Mouse (Mus musculus) embryonic fibroblast, embryonic 13.5 days (primary cell): ENCODE results near the gene Cep170.
A peak's percentile ranks its signal among the peaks of the same experiment; 100 is the strongest.

Experiments
- CTCF ChIP-seq: IDR thresholded peaks from 2 replicates; pipeline ENCODE4 v1.5.1; 2011; ENCODE audit warnings: mild to moderate bottlenecking, control low read depth, low read length, moderate library complexity, borderline replicate concordance; ENCODE audit not compliant: insufficient read depth
- POLR2A ChIP-seq: IDR thresholded peaks from 2 replicates; pipeline ENCODE4 v1.6.1; 2011; ENCODE audit warnings: low read depth, mild to moderate bottlenecking, control low read depth, low read length, moderate library complexity

- TF ChIP-seq POLR2A: peak; percentile 67
- TF ChIP-seq CTCF: no peak
Measured at GRCm38 (mm10) chr1:176814591-176815062, 760 bp upstream of the Cep170 start, which contains the start of gene Sdccag8.
